Mouse (Mus musculus): ENCODE results near the gene Josd2. TPM values are rescaled to one million over a fixed set of nuclear protein-coding genes. Genes with fewer than 3 reads are reported as not detected.

The Josd2 gene
- 61.2 TPM for polyA plus RNA-seq (2017; shearing (Covaris generic))

DNA sequence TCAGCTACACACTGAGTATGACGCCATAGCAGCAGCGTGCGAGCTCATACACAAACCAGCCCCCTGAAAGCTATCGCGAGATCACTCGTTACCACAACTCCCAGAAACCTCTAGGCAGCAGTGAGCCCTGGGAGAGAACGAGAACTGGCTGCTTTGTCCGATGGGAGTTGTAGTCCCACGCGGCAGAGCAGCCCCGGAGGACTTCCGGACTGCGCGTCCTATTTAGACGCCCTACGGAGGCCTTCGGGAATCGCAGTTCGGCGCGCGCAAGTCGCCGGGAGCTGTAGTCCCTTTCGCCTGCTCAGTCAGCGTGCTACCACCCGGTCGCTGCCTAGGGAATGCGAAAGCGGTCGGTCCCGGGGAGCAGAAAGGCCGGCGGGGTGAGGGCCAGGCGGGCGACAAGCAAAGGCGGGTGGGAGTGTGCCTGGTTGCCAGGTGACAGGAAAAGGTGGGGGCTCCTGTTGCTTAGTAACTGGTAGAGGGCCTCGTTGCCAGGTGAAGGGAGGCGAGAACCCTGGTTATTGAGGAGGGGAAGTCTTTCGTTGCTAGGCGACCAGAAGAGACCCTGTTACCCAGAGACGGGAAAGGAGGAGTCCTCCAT is at the start of gene Josd2:
Gene Josd2 (plus strand): TSS at position 170 of the 601 bp plus-strand sequence.

DNA sequence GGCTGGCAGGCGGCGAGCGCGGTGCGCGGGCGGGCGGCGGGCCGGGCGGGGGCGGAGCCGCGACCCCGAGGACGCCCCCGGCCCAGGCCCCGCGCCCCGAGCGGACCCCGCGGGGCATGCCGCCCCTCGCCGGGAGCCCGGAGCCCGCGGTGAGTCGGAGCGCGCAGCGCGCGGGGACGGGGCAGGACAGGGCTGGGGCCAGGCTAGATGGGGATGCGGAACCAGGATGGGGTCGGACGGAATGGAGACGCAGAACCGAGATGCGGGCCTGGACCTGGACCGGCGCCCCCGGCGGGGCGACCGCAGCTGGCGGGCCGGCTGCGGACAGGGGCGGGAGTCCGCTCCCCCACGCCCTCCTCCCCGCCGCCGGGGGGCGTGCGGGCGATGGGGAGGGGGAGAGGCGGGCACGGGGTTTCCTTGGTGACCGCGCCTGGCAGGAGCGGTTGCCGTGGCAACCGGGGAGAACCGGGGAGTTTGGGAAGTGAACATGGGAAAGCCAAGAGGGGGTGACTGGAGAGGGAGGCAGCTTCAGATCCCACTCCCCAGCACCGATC is 38.7 kb upstream of the Josd2 start, which contains the start of gene Lrrc4b:
Gene Lrrc4b (plus strand): TSS at position 51 of the 554 bp plus-strand sequence.

DNA sequence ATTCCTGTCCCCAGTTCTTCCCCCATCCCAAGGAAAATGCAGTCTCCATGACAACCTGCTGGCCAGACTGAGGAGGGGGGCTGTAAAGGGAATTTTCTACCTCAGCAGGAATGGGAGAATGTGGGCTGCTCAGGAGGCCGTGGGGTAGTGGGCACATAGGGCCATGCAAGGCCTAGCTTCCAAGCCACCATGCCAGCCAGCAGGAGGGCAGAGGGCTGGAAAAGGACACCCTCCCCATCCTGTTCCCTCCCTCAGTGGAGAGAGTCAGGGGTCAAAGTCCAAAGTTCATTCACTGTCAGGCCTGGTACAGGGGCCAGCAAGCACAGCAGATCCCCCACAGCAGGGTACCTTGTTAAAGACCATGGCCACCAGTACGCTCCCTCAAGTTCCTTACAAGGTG is 2.7 kb upstream of the Josd2 start, which contains the start of gene Aspdh:
Gene Aspdh (plus strand): TSS at position 281 of the 400 bp plus-strand sequence.

DNA sequence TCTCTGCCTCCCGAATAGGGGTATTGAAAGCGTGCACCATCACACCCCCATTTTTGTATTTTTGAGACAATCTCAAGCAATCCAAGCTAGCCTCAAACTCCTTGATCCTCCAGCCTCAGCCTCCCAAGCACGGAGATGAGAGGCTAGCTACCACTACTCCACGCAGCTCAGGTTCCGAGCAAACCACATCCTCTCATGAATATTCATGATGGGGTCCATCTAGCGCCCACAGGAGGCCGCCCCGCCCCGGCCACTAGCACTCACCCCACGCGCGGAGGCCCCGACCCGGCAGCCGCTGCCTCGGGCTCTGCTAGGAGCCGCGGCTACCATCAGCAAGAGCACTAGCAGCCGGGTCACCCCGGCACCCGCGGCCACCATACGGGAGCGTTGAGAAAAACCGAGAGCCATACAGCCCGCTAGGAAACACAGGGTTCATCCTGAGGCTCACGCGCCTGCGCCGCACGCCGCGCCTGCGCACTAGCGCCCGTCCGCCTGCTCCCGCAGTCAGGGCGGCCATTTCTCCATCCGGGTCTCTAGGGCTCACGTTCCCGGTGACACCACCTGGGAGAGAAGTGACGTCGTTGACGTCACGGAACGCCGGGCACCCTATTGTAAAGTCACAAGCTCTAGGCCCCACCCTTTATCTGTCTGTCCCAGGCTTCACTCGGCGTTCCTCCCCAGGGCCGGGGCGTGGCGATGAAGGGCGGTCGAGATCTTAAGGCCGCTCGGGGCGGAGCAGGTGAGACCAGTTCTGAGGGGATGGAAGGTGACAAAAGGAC is 28.4 kb downstream of the Josd2 start, which contains the start of the genes Emc10 and Fam71e1:
Gene Emc10 (minus strand): TSS at position 538 of the 779 bp plus-strand sequence.
Gene Fam71e1 (plus strand): TSS at position 590 of the 779 bp plus-strand sequence.

Other genes with a start within 250 kb of the Josd2 start
- gene Klk1, start 242.6 kb upstream of the Josd2 start, polyA plus RNA-seq (2017; shearing (Covaris generic)): not detected
- not detected for gene Gm36864, start 231.8 kb upstream of the Josd2 start, polyA plus RNA-seq (2017; shearing (Covaris generic))
- gene 1700028J19Rik, start 221.3 kb upstream of the Josd2 start, polyA plus RNA-seq (2017; shearing (Covaris generic)): 0.62 TPM
- 218 TPM for gene 2410002F23Rik, start 221.3 kb upstream of the Josd2 start, polyA plus RNA-seq (2017; shearing (Covaris generic))
- gene Acp4, start 210.6 kb upstream of the Josd2 start, polyA plus RNA-seq (2017; shearing (Covaris generic)): not detected
- not detected for gene Gm15517, start 206.5 kb upstream of the Josd2 start, polyA plus RNA-seq (2017; shearing (Covaris generic))
- gene Clec11a, start 161.1 kb upstream of the Josd2 start, polyA plus RNA-seq (2017; shearing (Covaris generic)): 0.29 TPM
- gene Shank1, start 157.7 kb upstream of the Josd2 start, polyA plus RNA-seq (2017; shearing (Covaris generic)): 0.13 TPM
- 0.20 TPM for gene Syt3, start 83.9 kb upstream of the Josd2 start, polyA plus RNA-seq (2017; shearing (Covaris generic))
- not detected for gene 1700008O03Rik, start 82.2 kb upstream of the Josd2 start, polyA plus RNA-seq (2017; shearing (Covaris generic))
- 0.13 TPM for gene Lrrc4b, start 39.0 kb upstream of the Josd2 start, polyA plus RNA-seq (2017; shearing (Covaris generic))
- gene Aspdh, start 2.6 kb upstream of the Josd2 start, polyA plus RNA-seq (2017; shearing (Covaris generic)): 0.57 TPM
- gene Emc10, start 28.5 kb downstream of the Josd2 start, polyA plus RNA-seq (2017; shearing (Covaris generic)): 164 TPM
- gene Fam71e1, start 28.6 kb downstream of the Josd2 start, polyA plus RNA-seq (2017; shearing (Covaris generic)): 2.0 TPM
- gene Mybpc2, start 56.7 kb downstream of the Josd2 start, polyA plus RNA-seq (2017; shearing (Covaris generic)): not detected
- 0.54 TPM for gene Spib, start 64.1 kb downstream of the Josd2 start, polyA plus RNA-seq (2017; shearing (Covaris generic))
- gene Pold1, start 80.9 kb downstream of the Josd2 start, polyA plus RNA-seq (2017; shearing (Covaris generic)): 49.4 TPM
- 217 TPM for gene Nr1h2, start 86.0 kb downstream of the Josd2 start, polyA plus RNA-seq (2017; shearing (Covaris generic))
- not detected for gene Napsa, start 104.4 kb downstream of the Josd2 start, polyA plus RNA-seq (2017; shearing (Covaris generic))
- 0.16 TPM for gene Kcnc3, start 122.7 kb downstream of the Josd2 start, polyA plus RNA-seq (2017; shearing (Covaris generic))
- 0.89 TPM for gene Myh14, start 202.9 kb downstream of the Josd2 start, polyA plus RNA-seq (2017; shearing (Covaris generic))
- gene Izumo2, start 240.8 kb downstream of the Josd2 start, polyA plus RNA-seq (2017; shearing (Covaris generic)): not detected